Mouse (Mus musculus) hindbrain, postnatal 0 days (tissue): ENCODE measurements at regions not wholly inside any gene's neighbourhood (a gene's known extent, or its start where the extent isn't known, plus 50 kb on each side); places are given as distances from the start of the nearest gene placed in this dataset.

ENCODE experiments used
- ATAC-seq: fragments of 200-750 bp; cut with Nextera tagmentation; 2 replicates; pipeline ENCODE4 v1.8.0; 2017; ENCODE audit warnings: mild to moderate bottlenecking, moderate TSS enrichment, moderate library complexity
- DNase-seq: peaks from one replicate; pipeline ENCODE4 v3.0.0-alpha.2; 2015; ENCODE audit warnings: low spot score
- H3K27ac ChIP-seq: fragments of 300-500 bp; sonication (generic); 2 replicates; pipeline ENCODE4 v1.5.1; 2014; ENCODE audit warnings: mild to moderate bottlenecking
- H3K27me3 ChIP-seq: fragments of 300-500 bp; sonication (generic); 2 replicates; pipeline ENCODE4 v1.6.1; 2014; ENCODE audit warnings: low read length, mixed read lengths; ENCODE audit not compliant: insufficient read depth
- H3K36me3 ChIP-seq: fragments of 300-500 bp; sonication (generic); 2 replicates; pipeline ENCODE4 v1.6.1; 2014; ENCODE audit warnings: low read length, mixed read lengths; ENCODE audit not compliant: insufficient read depth
- H3K4me1 ChIP-seq: fragments of 300-500 bp; sonication (generic); 2 replicates; pipeline ENCODE4 v1.6.1; 2014; ENCODE audit warnings: antibody characterized with exemption, low read length, mixed read lengths; ENCODE audit not compliant: insufficient read depth
- H3K4me2 ChIP-seq: fragments of 300-500 bp; sonication (generic); 2 replicates; pipeline ENCODE4 v1.6.1; 2014; ENCODE audit warnings: low read depth, mild to moderate bottlenecking, low read length, moderate library complexity, mixed read lengths
- H3K4me3 ChIP-seq: fragments of 300-500 bp; sonication (generic); 2 replicates; pipeline ENCODE4 v1.5.1; 2014; ENCODE audit warnings: low read length
- H3K9ac ChIP-seq: fragments of 300-500 bp; sonication (generic); replicated peaks from 2 replicates; pipeline ENCODE4 v1.6.1; 2014; ENCODE audit warnings: mild to moderate bottlenecking, low read length, moderate library complexity, mixed read lengths
- H3K9me3 ChIP-seq: fragments of 300-500 bp; sonication (generic); 2 replicates; pipeline ENCODE4 v1.6.1; 2016; ENCODE audit warnings: low read length, mixed read lengths
- CTCF ChIP-seq: IDR thresholded peaks from 2 replicates; pipeline ENCODE4 v1.5.1; 2016; ENCODE audit warnings: antibody characterized with exemption, control low read depth, low read depth
- WGBS: fragments of 180-500 bp; shearing (Covaris S2); extraction: QIAGEN DNeasy Blood & Tissue Kit; methylation state at CpG from one replicate; pipeline ENCODE4 v1.1.7; 2014; 5-methylcytosine and 5-hydroxymethylcytosine counted together

DNA sequence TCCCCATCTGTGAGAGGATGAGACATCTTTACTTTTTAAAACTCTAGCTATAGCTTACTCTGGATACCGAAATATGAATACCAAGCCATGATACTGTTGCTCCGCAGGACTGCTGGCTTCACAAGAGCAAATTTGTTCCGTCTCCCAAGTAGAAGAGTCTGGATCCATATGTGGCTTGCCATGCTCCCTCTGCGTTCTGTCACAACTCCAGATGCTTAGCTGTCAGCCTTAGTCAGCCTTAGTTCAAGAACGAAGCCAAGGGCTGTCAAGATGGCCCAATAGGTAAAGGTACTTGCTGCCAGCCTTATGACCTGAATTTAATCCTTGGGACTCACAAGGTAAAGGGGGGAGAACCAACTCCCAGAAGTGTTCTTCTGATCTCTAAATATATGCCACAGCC is 64.6 kb upstream of the Nabp1 start:
- Histone ChIP-seq H3K9ac (no peak overlapping the region), H3K4me1 (no peaks in the 10 kb centered on the region), H3K4me2 (no peak overlapping the region), H3K36me3 (no peaks in the 10 kb centered on the region), H3K9me3 (no peaks in the 10 kb centered on the region), H3K4me3 (no peak overlapping the region), H3K27ac (no peak overlapping the region), H3K27me3 (no peaks in the 10 kb centered on the region)
- WGBS = 78% methylated on average over 5 of the region's 5 CpGs
- ATAC-seq (no peak), DNase-seq (no peak)
- no peak for TF ChIP-seq CTCF

DNA sequence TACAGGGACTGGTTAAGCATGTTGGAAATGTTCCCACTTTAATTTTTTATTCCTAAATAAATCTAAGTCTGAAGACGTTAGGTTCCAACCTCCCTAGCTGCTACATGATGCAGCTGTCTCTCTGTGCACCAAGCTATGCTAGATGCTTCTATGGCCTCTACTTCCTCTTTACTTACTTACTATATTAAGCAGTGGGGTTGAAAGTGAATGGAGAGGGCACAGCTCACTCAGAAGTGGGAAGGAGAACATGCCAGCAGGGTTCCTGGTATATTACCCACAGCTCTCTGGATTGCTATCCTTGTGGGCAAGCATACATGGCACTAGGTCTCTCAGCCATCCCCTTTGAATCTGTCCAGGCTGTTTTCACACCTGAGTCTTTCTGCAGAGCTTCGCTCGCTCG is 61.4 kb upstream of the Nabp1 start:
- ATAC-seq = no peak
- no peak for TF ChIP-seq CTCF
- no peaks in the 10 kb centered on the region for H3K9me3 ChIP-seq
- no peaks in the 10 kb centered on the region for H3K36me3 ChIP-seq
- WGBS = 82% methylated on average over 4 of the region's 4 CpGs
- H3K27ac ChIP-seq = no peak overlapping the region
- no peaks in the 10 kb centered on the region for H3K27me3 ChIP-seq
- DNase-seq = no peak
- H3K4me2 ChIP-seq = no peak overlapping the region
- H3K4me1 ChIP-seq = no peaks in the 10 kb centered on the region
- no peak overlapping the region for H3K4me3 ChIP-seq
- H3K9ac ChIP-seq = no peak overlapping the region

DNA sequence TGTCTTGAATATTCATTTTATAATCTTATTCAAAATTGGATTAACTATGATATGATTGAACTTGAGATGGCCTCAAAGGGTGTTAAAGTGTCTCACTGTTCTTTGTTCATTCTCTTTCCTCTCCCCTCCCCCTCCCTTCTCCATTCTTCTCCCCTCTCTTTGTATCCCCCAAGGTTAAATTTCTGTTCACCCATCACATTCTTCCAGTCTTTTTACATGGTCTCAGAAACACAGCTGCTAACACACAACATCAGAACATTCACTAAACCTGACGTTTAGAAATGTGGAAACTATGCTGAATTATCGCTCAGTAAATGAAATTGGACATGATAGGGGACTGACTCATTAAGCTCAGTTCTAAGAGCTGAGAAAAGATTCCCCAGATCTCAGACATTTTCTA is 60.6 kb upstream of the Nabp1 start:
- ATAC-seq (no peak), DNase-seq (no peak)
- Histone ChIP-seq H3K4me2 (no peak overlapping the region), H3K36me3 (no peaks in the 10 kb centered on the region), H3K27me3 (no peaks in the 10 kb centered on the region), H3K4me1 (no peaks in the 10 kb centered on the region), H3K27ac (no peak overlapping the region), H3K4me3 (no peak overlapping the region), H3K9me3 (no peaks in the 10 kb centered on the region), H3K9ac (no peak overlapping the region)
- TF ChIP-seq CTCF = no peak
- WGBS = 64% methylated on average over 2 of the region's 2 CpGs

DNA sequence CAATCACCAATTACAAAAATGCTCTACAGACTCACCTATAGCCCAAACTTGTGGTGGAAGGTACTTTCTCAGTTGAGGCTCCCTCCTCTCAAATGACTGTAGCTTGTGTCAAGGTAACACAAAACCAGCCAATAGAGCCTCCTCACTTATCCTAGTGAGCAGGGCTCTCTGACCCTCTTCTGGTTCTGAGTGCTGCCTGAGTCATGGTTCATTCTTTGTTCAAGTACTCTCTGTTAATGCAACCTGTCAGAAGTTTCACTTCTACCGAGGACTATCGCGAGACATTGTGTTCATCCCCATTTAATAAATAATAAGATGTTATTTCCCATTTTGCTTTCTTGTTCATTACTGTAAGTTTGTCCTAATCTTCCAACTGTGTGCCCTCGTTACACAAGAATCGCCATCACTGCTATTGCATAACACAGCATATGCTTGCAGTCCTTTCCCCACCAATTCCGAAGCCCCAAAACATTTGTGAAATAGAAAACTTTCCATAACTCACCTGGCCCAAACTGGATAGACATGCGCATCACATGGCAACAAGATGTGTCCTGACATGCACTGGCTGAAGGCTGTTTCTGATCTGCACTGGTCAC is 59.6 kb upstream of the Nabp1 start:
- Histone ChIP-seq H3K27me3 (no peaks in the 10 kb centered on the region), H3K4me2 (no peak overlapping the region), H3K27ac (no peak overlapping the region), H3K36me3 (no peaks in the 10 kb centered on the region), H3K9ac (no peak overlapping the region), H3K4me1 (no peaks in the 10 kb centered on the region), H3K9me3 (no peaks in the 10 kb centered on the region), H3K4me3 (no peak overlapping the region)
- 96% methylated on average over 7 of the region's 7 CpGs for WGBS
- DNase-seq (no peak), ATAC-seq (no peak)
- no peak for TF ChIP-seq CTCF

DNA sequence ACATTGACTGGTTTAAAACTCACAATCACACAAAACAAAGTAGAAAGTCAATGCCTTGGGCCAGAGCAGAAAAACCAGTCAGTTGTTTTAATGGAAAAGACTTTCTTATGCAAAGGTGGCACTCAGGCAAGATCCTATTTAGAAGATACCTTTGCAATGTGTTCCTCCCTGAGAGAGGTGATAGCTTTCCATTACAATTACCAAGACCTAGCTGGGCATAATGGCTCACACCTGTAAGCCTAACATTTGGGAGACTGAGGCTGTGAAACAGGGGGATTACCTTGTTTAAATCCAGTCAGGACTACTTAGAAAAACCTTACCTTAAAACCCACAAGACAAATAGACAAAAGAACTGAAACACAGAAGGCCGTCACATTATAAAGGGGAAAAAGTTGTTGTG is 57.9 kb upstream of the Nabp1 start:
- WGBS = 97% methylated on average over 1 of the region's 1 CpGs
- Histone ChIP-seq H3K27me3 (no peaks in the 10 kb centered on the region), H3K27ac (no peak overlapping the region), H3K9me3 (no peaks in the 10 kb centered on the region), H3K9ac (no peak overlapping the region), H3K36me3 (no peaks in the 10 kb centered on the region), H3K4me2 (no peak overlapping the region), H3K4me1 (no peaks in the 10 kb centered on the region), H3K4me3 (no peak overlapping the region)
- DNase-seq = no peak
- ATAC-seq = no peak
- no peak for TF ChIP-seq CTCF

DNA sequence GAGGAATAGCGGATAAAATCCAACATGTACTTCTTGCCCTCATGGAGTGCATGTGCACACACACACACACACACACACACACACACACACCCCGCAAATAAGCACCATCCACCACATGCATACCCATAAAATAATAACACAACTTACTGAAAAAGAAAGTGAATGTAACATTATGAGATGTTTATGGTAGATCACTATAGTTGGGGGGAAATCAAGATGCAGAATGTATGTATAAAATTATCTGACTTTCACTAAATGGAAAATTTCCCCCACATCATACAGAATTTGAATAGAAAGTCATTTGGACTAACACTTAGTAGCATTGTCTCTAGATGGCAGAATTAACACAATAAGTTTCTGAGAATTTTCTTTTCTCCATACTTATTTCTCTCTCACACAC is 57.2 kb upstream of the Nabp1 start:
- no peak for TF ChIP-seq CTCF
- no peak overlapping the region for H3K27ac ChIP-seq
- H3K9ac ChIP-seq = no peak overlapping the region
- no peaks in the 10 kb centered on the region for H3K9me3 ChIP-seq
- no peak overlapping the region for H3K4me2 ChIP-seq
- no peak for ATAC-seq
- no peaks in the 10 kb centered on the region for H3K36me3 ChIP-seq
- no peak overlapping the region for H3K4me3 ChIP-seq
- no peak for DNase-seq
- no peaks in the 10 kb centered on the region for H3K4me1 ChIP-seq
- WGBS = 98% methylated on average over 2 of the region's 2 CpGs
- H3K27me3 ChIP-seq = no peaks in the 10 kb centered on the region

DNA sequence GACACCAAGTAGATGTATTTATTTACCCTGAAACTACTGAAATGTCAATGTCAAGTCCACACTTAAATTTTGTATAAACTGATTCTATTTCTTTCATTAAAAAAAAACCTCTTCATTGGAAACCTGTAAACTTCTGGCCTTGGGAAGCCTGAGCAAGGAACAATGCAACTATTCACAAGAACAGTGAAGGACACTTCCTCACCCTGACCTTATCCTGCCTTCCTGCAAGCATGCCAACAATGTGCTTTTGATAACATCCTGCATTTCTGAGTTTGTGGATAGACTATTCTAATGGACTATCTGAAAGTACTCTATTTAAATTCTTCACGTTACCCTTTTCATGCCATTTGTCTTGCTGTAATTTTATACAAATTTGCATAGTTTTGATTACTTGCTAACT is 53.1 kb upstream of the Nabp1 start:
- ATAC-seq = no peak
- DNase-seq = no peak
- H3K36me3 ChIP-seq = no peaks in the 10 kb centered on the region
- no peak for TF ChIP-seq CTCF
- no peak overlapping the region for H3K9ac ChIP-seq
- H3K4me2 ChIP-seq = no peak overlapping the region
- WGBS = 71% methylated on average over 1 of the region's 1 CpGs
- H3K27ac ChIP-seq = no peak overlapping the region
- H3K4me1 ChIP-seq = no peaks in the 10 kb centered on the region
- no peak overlapping the region for H3K4me3 ChIP-seq
- H3K9me3 ChIP-seq = no peaks in the 10 kb centered on the region
- no peaks in the 10 kb centered on the region for H3K27me3 ChIP-seq
